Mouse (Mus musculus) C2C12 (cell line): Measurements from ENCODE around the gene Zcchc10.

Experiments used
- CEBPB ChIP-seq: IDR thresholded peaks from one replicate; pipeline ENCODE4 v1.6.1; 2011; ENCODE audit warnings: low read depth, mild to moderate bottlenecking, control low read depth, moderate library complexity
- CTCF ChIP-seq: IDR thresholded peaks from one replicate; pipeline ENCODE4 v1.5.1; 2011; ENCODE audit not compliant: control insufficient read depth, insufficient read depth, insufficient read length
- FOSL1 ChIP-seq: IDR thresholded peaks from one replicate; pipeline ENCODE4 v1.8.0; 2011; ENCODE audit warnings: mild to moderate bottlenecking, low read length; ENCODE audit not compliant: poor library complexity, insufficient read depth, severe bottlenecking
- MAX ChIP-seq: IDR thresholded peaks from one replicate; pipeline ENCODE4 v1.6.1; 2011; ENCODE audit warnings: mild to moderate bottlenecking, control low read depth
- MYOD1 ChIP-seq: IDR thresholded peaks from one replicate; pipeline ENCODE4 v1.6.1; 2011; ENCODE audit warnings: low read depth; ENCODE audit not compliant: control insufficient read depth, insufficient read length
- USF1 ChIP-seq: IDR thresholded peaks from one replicate; pipeline ENCODE4 v1.6.1; 2011; ENCODE audit warnings: low read depth, mild to moderate bottlenecking, control low read depth, moderate library complexity

DNA sequence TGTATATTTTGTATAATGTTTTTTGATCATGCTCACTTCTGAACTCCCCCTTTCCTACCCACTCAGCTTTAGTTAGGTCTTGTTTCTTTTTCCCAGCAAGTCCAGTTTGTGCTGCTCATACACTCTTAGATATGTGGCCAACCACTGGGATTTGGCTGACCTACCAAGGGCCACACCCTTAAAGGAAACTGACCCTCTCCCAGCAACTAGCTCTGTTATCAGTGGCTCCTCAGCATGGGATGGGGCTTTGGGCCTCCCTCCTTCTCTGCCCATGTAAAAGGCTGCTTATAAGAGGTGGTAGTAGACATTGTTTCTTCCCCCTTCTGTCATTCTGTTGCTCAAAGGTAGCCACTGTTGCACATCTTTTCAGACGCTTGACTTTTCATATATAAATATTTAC, 54.4 kb downstream of the Zcchc10 start:
- TF ChIP-seq CTCF (no peak), CEBPB (no peak), USF1 (no peak), MYOD1 (no peak), MAX (no peak), FOSL1 (no peak)
